Mouse (Mus musculus): Measurements from ENCODE around the gene Fpr-rs4.
A peak's percentile ranks its signal among the peaks of the same experiment; 100 is the strongest.

The Fpr-rs4 gene

GRCm38 (mm10) chr17:18021433-18021832 is at the start of gene Fpr-rs4:
Gene Fpr-rs4 (plus strand): TSS chr17:18021733.
- no peak for DNase-seq (ENCODE audit: low read depth, low spot score)

GRCm38 (mm10) chr17:17973443-17973842 is 48.1 kb upstream of the Fpr-rs4 start:
- peak; percentile 21 for DNase-seq (ENCODE audit: low read depth, low spot score)

GRCm38 (mm10) chr17:17981232-17981631 is 40.3 kb upstream of the Fpr-rs4 start:
- peak; percentile 51 for DNase-seq (ENCODE audit: low read depth, low spot score)

- no peak for DNase-seq (ENCODE audit: low read depth, low spot score)
These were observed 16.8 kb upstream of the Fpr-rs4 start for GRCm38 (mm10) chr17:18004752-18005151.

GRCm38 (mm10) chr17:18049124-18049523 is 27.6 kb downstream of the Fpr-rs4 start, which contains the start of gene Vmn2r124:
Gene Vmn2r124 (plus strand): TSS chr17:18049424.
- DNase-seq (ENCODE audit: low read depth, low spot score): no peak
